Mouse (Mus musculus) cerebellum, postnatal 4 days (tissue): ENCODE results near the gene Nat8f5.
"Not testable (repeated sequence)": the region's sequence is repeated elsewhere in the genome, so short reads cannot be mapped to it uniquely, and the experiment has no call there.

Source experiments
- DNase-seq, 2 experiments: peaks; one replicate each; pipeline ENCODE4 v3.0.0; 2022; ENCODE audit warnings: low spot score in 2 of 2, mixed read lengths in 1 of 2

Nat8f5 gene

GRCm38 (mm10) chr6:85836098-85836497 lies 15.3 kb upstream of the Nat8f5 start:
- not testable (repeated sequence) for DNase-seq

GRCm38 (mm10) chr6:85835104-85835503 lies 14.3 kb upstream of the Nat8f5 start:
- DNase-seq = not testable (repeated sequence)

- DNase-seq = not testable (repeated sequence)
These were observed 13.8 kb upstream of the Nat8f5 start for GRCm38 (mm10) chr6:85834504-85835100.

- no peak for DNase-seq
These were observed 11.1 kb upstream of the Nat8f5 start, which contains the start of gene Nat8 for GRCm38 (mm10) chr6:85831796-85832321. TSS of gene Nat8 (minus strand) at chr6:85832082.

- DNase-seq = no peak
These were observed 8.7 kb upstream of the Nat8f5 start for GRCm38 (mm10) chr6:85829462-85829861.

- no peak for DNase-seq
These were observed 5.1 kb upstream of the Nat8f5 start for GRCm38 (mm10) chr6:85825886-85826285.

- DNase-seq = no peak
These were observed 2.8 kb upstream of the Nat8f5 start for GRCm38 (mm10) chr6:85823382-85824090.

- DNase-seq = no peak
These were observed 1.5 kb upstream of the Nat8f5 start for GRCm38 (mm10) chr6:85822286-85822685.

- DNase-seq = no peak
These were observed 2.4 kb downstream of the Nat8f5 start for GRCm38 (mm10) chr6:85818338-85818737.

GRCm38 (mm10) chr6:85813339-85813738 lies 7.4 kb downstream of the Nat8f5 start:
- no peak for DNase-seq

- DNase-seq = not testable (repeated sequence)
These were observed 9.7 kb downstream of the Nat8f5 start for GRCm38 (mm10) chr6:85810942-85811537.

GRCm38 (mm10) chr6:85810514-85810913 lies 10.3 kb downstream of the Nat8f5 start:
- not testable (repeated sequence) for DNase-seq

- not testable (repeated sequence) for DNase-seq
These were observed 11.0 kb downstream of the Nat8f5 start for GRCm38 (mm10) chr6:85809784-85810183.

- DNase-seq = not testable (repeated sequence)
These were observed 17.6 kb downstream of the Nat8f5 start for GRCm38 (mm10) chr6:85803180-85803579.
